Mouse (Mus musculus) cerebellum, adult 9-11 months (tissue): Measurements from ENCODE around the gene Olfr348.

Experiments
- DNase-seq: peaks from one replicate; pipeline ENCODE4 v3.0.0; 2022

Olfr348 gene

DNA sequence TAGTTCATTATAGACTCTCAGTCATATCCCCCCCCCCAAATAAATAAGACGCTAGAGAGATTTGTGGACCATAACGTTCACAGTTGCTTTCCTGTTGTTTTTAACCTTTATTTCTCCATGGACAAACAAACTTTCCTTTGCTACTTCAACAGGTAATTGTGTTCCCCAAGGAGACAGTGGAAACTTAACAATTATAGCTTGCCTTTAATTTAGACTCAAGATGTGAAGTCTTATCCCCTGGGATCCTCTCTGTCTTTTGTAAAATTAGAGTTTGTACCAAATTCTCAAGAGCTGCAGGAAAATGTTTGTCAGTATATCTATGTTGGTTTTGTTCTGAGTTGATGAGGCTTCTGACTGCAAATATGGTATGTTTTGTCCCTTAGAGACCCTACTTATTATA is at the start of gene Olfr348:
Gene Olfr348 (plus strand): TSS at position 301 of the 400 bp plus-strand sequence.
- DNase-seq: no peak

DNA sequence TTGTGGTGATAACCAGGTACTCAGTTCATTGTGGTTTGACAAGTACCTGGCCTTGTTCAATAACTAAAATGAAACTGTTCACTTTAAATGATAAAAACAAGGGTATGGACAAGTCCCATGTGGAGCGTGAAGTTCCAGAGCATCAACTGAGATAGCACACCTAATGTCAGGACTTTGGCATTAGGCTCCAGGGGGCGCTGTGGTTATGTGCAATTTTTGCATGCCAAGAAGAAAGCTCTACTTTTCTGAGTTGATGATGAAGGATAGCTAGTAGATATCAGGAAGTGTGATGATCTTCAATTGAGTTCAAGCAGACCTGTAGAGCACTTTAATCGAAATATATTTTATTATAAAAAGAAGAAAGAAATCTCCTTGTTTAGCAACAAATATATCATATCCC is 47.9 kb upstream of the Olfr348 start:
- DNase-seq: no peak

DNA sequence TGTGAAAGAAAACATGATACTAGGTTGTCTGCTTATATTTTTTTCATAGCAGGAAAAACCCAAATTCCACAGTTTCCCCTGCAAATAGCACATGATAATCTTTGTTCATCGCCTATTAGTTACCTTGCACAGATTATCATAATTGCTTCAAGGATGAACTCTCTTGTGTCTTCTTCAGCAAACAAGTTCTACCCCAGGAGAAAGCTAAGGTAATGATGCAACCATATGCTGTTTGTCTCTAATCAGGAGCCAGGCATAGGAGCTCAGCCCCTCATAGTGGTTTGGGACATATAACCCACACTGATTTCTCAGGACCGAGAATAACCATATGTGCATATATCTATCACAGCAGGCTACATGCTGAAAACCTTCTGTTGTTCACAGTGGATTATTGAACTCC is 6.2 kb downstream of the Olfr348 start, which contains the start of gene Olfr50:
Gene Olfr50 (plus strand): TSS at position 301 of the 400 bp plus-strand sequence.
- no peak for DNase-seq

DNA sequence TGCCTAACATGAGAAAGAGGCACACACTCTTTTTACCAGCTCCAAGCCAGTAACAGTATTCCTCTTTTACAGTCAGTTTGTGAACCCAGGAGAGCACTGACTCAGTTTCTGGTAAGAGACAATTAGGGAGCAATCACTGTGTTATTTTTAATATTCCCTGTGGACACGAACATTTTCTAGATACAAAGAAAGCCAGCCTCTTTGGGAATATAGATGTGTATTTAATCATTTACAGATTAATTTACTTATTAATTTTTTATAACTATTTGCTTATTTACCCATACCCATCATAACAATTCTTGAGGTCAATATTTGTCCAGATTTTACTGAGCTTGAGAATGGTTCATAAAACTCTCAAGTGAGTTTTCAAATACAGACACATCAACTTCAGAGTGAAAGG is 32.9 kb downstream of the Olfr348 start, which contains the start of gene Olfr3:
Gene Olfr3 (minus strand): TSS at position 101 of the 400 bp plus-strand sequence.
- DNase-seq: no peak
